15 mouse cellular contexts compared by ENCODE assay signal in the genomic region with DNA sequence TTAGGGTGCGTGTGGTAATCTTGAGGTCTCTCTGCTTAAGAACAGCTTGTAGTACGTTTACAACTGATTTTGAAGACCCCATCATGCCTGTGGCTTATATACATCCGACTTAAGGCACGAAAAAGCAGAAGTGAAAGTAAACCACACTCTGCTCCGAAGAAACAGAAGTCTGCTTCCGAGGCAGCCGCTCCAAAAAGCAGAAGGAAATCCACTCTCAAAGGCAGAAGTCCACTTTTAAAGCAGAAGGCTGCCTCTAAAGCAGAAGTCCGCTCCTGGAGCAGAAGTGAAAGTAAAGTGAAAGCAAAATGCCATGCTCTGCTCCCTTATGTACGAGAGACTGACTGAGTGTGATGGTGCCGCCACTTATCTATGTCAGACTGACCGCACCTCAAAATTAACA. TPM values are rescaled to one million over a fixed set of nuclear protein-coding genes. Genes with fewer than 3 reads are reported as not detected.
DNase-seq lines count a peak whose midpoint lies in the region; ATAC-seq lines count a peak whose summit lies in the region.
"Had no signal": no experiment of that assay in that cellular context is flagged by ENCODE, and none has a peak within 500 bp of the region (broad histone marks: within the 10 kb centered on the region; RNA-seq: fewer than 3 reads in every experiment).

No protein-coding gene starts in this region.

- no peak overlapping the region for H3K4me2 ChIP-seq in hindbrain, embryonic 13.5 days
- H3K4me2 ChIP-seq: embryonic facial prominence, embryonic 15.5 days had no signal

- WGBS in hindbrain, embryonic 13.5 days: 89% methylated on average over 11 of the region's 11 CpGs

- peak; percentile 94 for ATAC-seq in monocyte, adult 5-6 weeks (replicated peaks; ENCODE audit: insufficient number of reproducible peaks, low FRiP score, low TSS enrichment, poor library complexity, severe bottlenecking)
- ATAC-seq in hindbrain, embryonic 13.5 days (ENCODE audit: low FRiP score): no peak
- ATAC-seq: intestine, embryonic 16.5 days had no signal

- H3K4me1 ChIP-seq in hindbrain, embryonic 13.5 days (replicated peaks): no peaks in the 10 kb centered on the region
- H3K4me1 ChIP-seq: embryonic facial prominence, embryonic 15.5 days had no signal

- H3K27me3 ChIP-seq in hindbrain, embryonic 13.5 days: no peaks in the 10 kb centered on the region
- H3K27me3 ChIP-seq: embryonic facial prominence, embryonic 15.5 days had no signal

- H3K9ac ChIP-seq in hindbrain, embryonic 13.5 days: no peak overlapping the region
- H3K9ac ChIP-seq: embryonic facial prominence, embryonic 15.5 days had no signal

- H3K4me3 ChIP-seq in hindbrain, embryonic 13.5 days: no peak overlapping the region
- H3K4me3 ChIP-seq: embryonic facial prominence, embryonic 15.5 days had no signal

- DNase-seq in layer of hippocampus, adult 11-12 months (ENCODE audit: low spot score): peak; percentile 2
- no peak for DNase-seq in layer of hippocampus, postnatal 14 days (ENCODE audit: low spot score in 2 of 2)
- DNase-seq in CD4-positive, CD25-positive, alpha-beta regulatory T cell, adult 2 months (ENCODE audit: low read depth, low spot score): peak; percentile 1
- peak; percentile 2 for DNase-seq in induced T-regulatory cell, adult 2 months (ENCODE audit: low read depth)
- no peak for DNase-seq in kidney, postnatal 10 days
- DNase-seq in layer of hippocampus, postnatal 25 days (ENCODE audit: extremely low spot score in 1 of 2, low spot score in 1 of 2): no peak
- DNase-seq: cerebellum, postnatal 14 days; left cerebral cortex, postnatal 4 days had no signal

- peaks cover 79% of the 10 kb centered on the region for H3K9me3 ChIP-seq in hindbrain, embryonic 13.5 days

- no peaks in the 10 kb centered on the region for H3K36me3 ChIP-seq in hindbrain, embryonic 13.5 days
- H3K36me3 ChIP-seq: embryonic facial prominence, embryonic 15.5 days had no signal

- H3K27ac ChIP-seq in hindbrain, embryonic 13.5 days: no peak overlapping the region
- H3K27ac ChIP-seq: embryonic facial prominence, embryonic 15.5 days had no signal

RNA-seq across cellular contexts. Expression of gene Gm9268, which starts 38.5 kb away (rescaled TPM):
- not detected for total RNA-seq in layer of hippocampus, postnatal 14 days (2021)
- not detected in 3 replicates for total RNA-seq in monocyte, adult 5-6 weeks (2017)
- not detected in 2 replicates for polyA plus RNA-seq in hindbrain, embryonic 13.5 days (2015; fragmentation: Nextera tagmentation; extraction: Ambion mirVana)
- not detected for total RNA-seq in layer of hippocampus, postnatal 25 days (2021)
- total RNA-seq: left cerebral cortex, postnatal 4 days had no signal
- polyA plus RNA-seq: embryonic facial prominence, embryonic 15.5 days; heart, embryonic 16.5 days; intestine, embryonic 16.5 days; large intestine, adult 2 months; neural tube, embryonic 11.5 days had no signal

RNA-seq across cellular contexts. Expression of gene Vmn2r63, which starts 46.5 kb away (rescaled TPM):
- total RNA-seq in layer of hippocampus, postnatal 14 days (2021): not detected
- not detected in 3 replicates for total RNA-seq in monocyte, adult 5-6 weeks (2017)
- not detected in 2 replicates for polyA plus RNA-seq in hindbrain, embryonic 13.5 days (2015; fragmentation: Nextera tagmentation; extraction: Ambion mirVana)
- total RNA-seq in layer of hippocampus, postnatal 25 days (2021): not detected
- total RNA-seq: left cerebral cortex, postnatal 4 days had no signal
- polyA plus RNA-seq: embryonic facial prominence, embryonic 15.5 days; heart, embryonic 16.5 days; intestine, embryonic 16.5 days; large intestine, adult 2 months; neural tube, embryonic 11.5 days had no signal

Comparison
In these comparisons a context has a peak if more than half of its experiments do, and no peak if none do; other contexts are left out.
1. DNase-seq: peak in layer of hippocampus, adult 11-12 months (single experiment), CD4-positive, CD25-positive, alpha-beta regulatory T cell, adult 2 months (single experiment) and induced T-regulatory cell, adult 2 months (single experiment); none in layer of hippocampus, postnatal 14 days (0 of 2), kidney, postnatal 10 days (single experiment) and layer of hippocampus, postnatal 25 days (0 of 2).